Mouse (Mus musculus) spleen, adult 2 months (tissue): ENCODE results near the gene Zfp148. TPM values are rescaled to one million over a fixed set of nuclear protein-coding genes. Genes with fewer than 3 reads are reported as not detected.

ENCODE experiments used
- DNase-seq, 2 experiments: peaks; one replicate each; pipeline versions ENCODE4 v3.0.0 to v3.0.0-alpha.2; 2012 to 2021; ENCODE audit warnings: low spot score in 2 of 2, low read depth in 1 of 2
- H3K27ac ChIP-seq: fragments of 200-500 bp; 2 replicates; pipeline ENCODE4 v1.5.1; 2012; ENCODE audit warnings: low read length, inconsistent platforms; ENCODE audit not compliant: insufficient read depth
- H3K27me3 ChIP-seq: fragments of 200-500 bp; 2 replicates; pipeline ENCODE4 v1.6.1; 2012; ENCODE audit warnings: mild to moderate bottlenecking, moderate library complexity, low read length, inconsistent platforms; ENCODE audit not compliant: control insufficient read depth, insufficient read depth
- H3K36me3 ChIP-seq: fragments of 200-500 bp; 2 replicates; pipeline ENCODE4 v1.6.1; 2012; ENCODE audit warnings: mild to moderate bottlenecking, low read length, inconsistent platforms; ENCODE audit not compliant: control insufficient read depth, insufficient read depth
- H3K4me1 ChIP-seq: fragments of 200-500 bp; 2 replicates; pipeline ENCODE4 v1.6.1; 2011; ENCODE audit warnings: inconsistent platforms; ENCODE audit not compliant: control insufficient read depth, insufficient read depth, insufficient read length
- H3K4me3 ChIP-seq: fragments of 200-500 bp; 2 replicates; pipeline ENCODE4 v1.5.1; 2011; ENCODE audit warnings: mild to moderate bottlenecking, inconsistent platforms; ENCODE audit not compliant: insufficient read depth, insufficient read length; ENCODE audit errors: extremely low read depth
- CTCF ChIP-seq: fragments of 200-500 bp; IDR thresholded peaks from 2 replicates; pipeline ENCODE4 v1.5.1; 2011; ENCODE audit warnings: mild to moderate bottlenecking, inconsistent platforms; ENCODE audit not compliant: insufficient read depth, insufficient read length, insufficient replicate concordance; ENCODE audit errors: extremely low read depth
- POLR2A ChIP-seq: fragments of 200-500 bp; IDR thresholded peaks from 2 replicates; pipeline ENCODE4 v1.6.1; 2011; ENCODE audit warnings: low read depth, low read length, inconsistent platforms
- WGBS: fragments of 180-500 bp; shearing (Covaris S2); methylation state at CpG from one replicate; pipeline ENCODE4 v1.1.7; 2018; 5-methylcytosine and 5-hydroxymethylcytosine counted together
- polyA plus RNA-seq: library from polyadenylated mRNA; depleted of rRNA; stranded (reverse); fragments of >200 nt; gene quantifications from 2 replicates; pipeline ENCODE4 v1.2.3, GENCODE M21; 2012

Gene Zfp148
- polyA plus RNA-seq, 1 experiment = 5.0 TPM

GRCm38 (mm10) chr16:33399913-33400782 lies 19.5 kb downstream of the Zfp148 start:
- Histone ChIP-seq H3K4me3 (peak overlapping the region; percentile 55), H3K36me3 (no peaks in the 10 kb centered on the region), H3K27me3 (no peaks in the 10 kb centered on the region), H3K4me1 (peaks cover 18% of the 10 kb centered on the region), H3K27ac (peak overlapping the region; percentile 35; the same call in 1 of the 2 replicates)
- TF ChIP-seq CTCF (no peak), POLR2A (no peak)
- DNase-seq = peak; percentile 33 to 68
- under 1% methylated on average over 28 of the region's 28 CpGs for WGBS

GRCm38 (mm10) chr16:33400943-33401342 lies 20.3 kb downstream of the Zfp148 start:
- no peak overlapping the region for H3K4me3 ChIP-seq
- no peaks in the 10 kb centered on the region for H3K36me3 ChIP-seq
- WGBS = 69% methylated on average over 4 of the region's 4 CpGs

GRCm38 (mm10) chr16:33403258-33403657 lies 22.6 kb downstream of the Zfp148 start:
- H3K4me1 ChIP-seq = peaks cover 11% of the 10 kb centered on the region
- H3K27me3 ChIP-seq = no peaks in the 10 kb centered on the region
- H3K36me3 ChIP-seq = no peaks in the 10 kb centered on the region
- WGBS = 69% methylated on average over 2 of the region's 2 CpGs
- no peak for DNase-seq
- H3K4me3 ChIP-seq = no peak overlapping the region
- TF ChIP-seq POLR2A = no peak
- TF ChIP-seq CTCF = no peak
- no peak overlapping the region for H3K27ac ChIP-seq

More at GRCm38 (mm10) chr16:33400943-33401342, 20.3 kb downstream of the Zfp148 start:
- TF ChIP-seq POLR2A = no peak
- TF ChIP-seq CTCF = no peak
- H3K27me3 ChIP-seq = no peaks in the 10 kb centered on the region
- no peak for DNase-seq
- H3K27ac ChIP-seq = no peak overlapping the region
- H3K4me1 ChIP-seq = peaks cover 18% of the 10 kb centered on the region

GRCm38 (mm10) chr16:33404055-33404454 lies 23.4 kb downstream of the Zfp148 start:
- Histone ChIP-seq H3K27me3 (no peaks in the 10 kb centered on the region), H3K4me1 (peaks cover 11% of the 10 kb centered on the region), H3K27ac (no peak overlapping the region), H3K4me3 (no peak overlapping the region), H3K36me3 (no peaks in the 10 kb centered on the region)
- TF ChIP-seq POLR2A = no peak
- TF ChIP-seq CTCF = no peak
- DNase-seq = no peak
- WGBS = 71% methylated on average over 3 of the region's 3 CpGs

DNA sequence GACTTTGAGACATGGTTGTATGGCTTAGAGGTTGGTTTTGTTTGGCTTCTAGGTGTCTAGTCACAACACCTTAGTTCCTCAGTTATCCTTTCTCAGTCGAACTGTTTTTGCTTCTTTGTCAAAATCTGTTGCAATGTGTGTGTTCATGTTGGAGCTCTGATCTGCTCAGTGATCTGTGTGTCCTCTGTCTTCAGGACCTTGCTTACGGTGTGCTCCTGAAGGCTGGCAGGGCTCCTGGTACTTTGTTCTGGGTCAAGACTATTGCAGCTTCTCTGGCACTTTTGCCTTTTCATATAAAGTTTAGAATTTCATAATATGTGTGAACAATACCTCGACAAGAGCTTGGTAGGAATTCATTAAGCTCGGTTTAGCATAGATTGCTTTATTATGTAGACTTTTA lies 24.9 kb downstream of the Zfp148 start:
- Histone ChIP-seq H3K4me1 (peaks cover 14% of the 10 kb centered on the region), H3K36me3 (no peaks in the 10 kb centered on the region), H3K27ac (no peak overlapping the region), H3K4me3 (no peak overlapping the region), H3K27me3 (no peaks in the 10 kb centered on the region)
- 86% methylated on average over 4 of the region's 4 CpGs for WGBS
- DNase-seq = no peak
- TF ChIP-seq CTCF = no peak
- TF ChIP-seq POLR2A = no peak

- Histone ChIP-seq H3K27me3 (no peaks in the 10 kb centered on the region), H3K4me3 (no peak overlapping the region), H3K27ac (no peak overlapping the region), H3K36me3 (no peaks in the 10 kb centered on the region), H3K4me1 (peaks cover 2% of the 10 kb centered on the region)
- WGBS = 74% methylated on average over 2 of the region's 2 CpGs
- no peak for DNase-seq
- no peak for TF ChIP-seq CTCF
- no peak for TF ChIP-seq POLR2A
These were observed 29.5 kb downstream of the Zfp148 start for GRCm38 (mm10) chr16:33410151-33410550.

DNA sequence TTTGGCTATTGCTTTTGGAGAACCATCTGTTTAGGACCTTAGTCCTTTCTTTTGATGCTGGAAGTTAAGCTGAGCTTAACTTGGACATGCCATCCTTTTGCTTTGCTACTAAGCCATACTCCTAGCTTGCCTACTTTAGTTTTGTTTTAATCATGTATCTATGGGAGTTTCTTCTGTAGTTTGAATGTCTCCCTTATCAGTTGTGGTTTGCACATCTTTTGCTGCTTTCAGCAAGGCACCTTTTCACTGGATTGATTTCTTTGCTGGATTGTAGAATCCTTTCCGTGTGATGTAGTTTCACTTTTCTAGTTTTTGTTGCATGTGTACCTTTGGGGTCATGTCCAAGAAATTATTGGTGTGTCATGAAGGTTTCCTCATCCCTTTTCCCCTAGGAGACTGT lies 30.0 kb downstream of the Zfp148 start:
- H3K4me3 ChIP-seq = no peak overlapping the region
- H3K27ac ChIP-seq = no peak overlapping the region
- H3K27me3 ChIP-seq = no peaks in the 10 kb centered on the region
- WGBS = 68% methylated on average over 1 of the region's 1 CpGs
- H3K4me1 ChIP-seq = peaks cover 2% of the 10 kb centered on the region
- no peaks in the 10 kb centered on the region for H3K36me3 ChIP-seq
- DNase-seq = no peak
- TF ChIP-seq CTCF (no peak), POLR2A (no peak)
